Mouse (Mus musculus): ENCODE data around the gene Enah.

The Enah gene

GRCm38 (mm10) chr1:182027426-182027979 lies 7.7 kb upstream of the Enah start:
- DNase-seq = no peak

- DNase-seq = no peak
These were observed 7.0 kb upstream of the Enah start for GRCm38 (mm10) chr1:182026821-182027220.

GRCm38 (mm10) chr1:182026120-182026519 lies 6.3 kb upstream of the Enah start:
- no peak for DNase-seq

- DNase-seq = no peak
These were observed 2.0 kb upstream of the Enah start for GRCm38 (mm10) chr1:182021691-182022299.

- peak; percentile 16 to 23 for DNase-seq
These were observed 1.2 kb upstream of the Enah start for GRCm38 (mm10) chr1:182020831-182021460.

GRCm38 (mm10) chr1:182019266-182019925 lies 394 bp downstream of the Enah start:
- DNase-seq = no peak

GRCm38 (mm10) chr1:182018397-182019265 lies 1.2 kb downstream of the Enah start:
- peak; percentile 57 to 64 for DNase-seq

GRCm38 (mm10) chr1:182005831-182006230 lies 14.0 kb downstream of the Enah start:
- no peak for DNase-seq

- DNase-seq = no peak
These were observed 21.1 kb downstream of the Enah start for GRCm38 (mm10) chr1:181998673-181999072.

GRCm38 (mm10) chr1:181997791-181998190 lies 22.0 kb downstream of the Enah start:
- DNase-seq = no peak

GRCm38 (mm10) chr1:181993597-181993996 lies 26.2 kb downstream of the Enah start:
- no peak for DNase-seq

- DNase-seq = no peak
These were observed 31.4 kb downstream of the Enah start for GRCm38 (mm10) chr1:181988367-181988766.

GRCm38 (mm10) chr1:181987226-181987625 lies 32.6 kb downstream of the Enah start:
- no peak for DNase-seq

GRCm38 (mm10) chr1:181985880-181986279 lies 33.9 kb downstream of the Enah start:
- no peak for DNase-seq

- DNase-seq = no peak
These were observed 35.0 kb downstream of the Enah start for GRCm38 (mm10) chr1:181984811-181985210.

- DNase-seq = peak in 1 of 2 experiments; percentile 9
These were observed 39.6 kb downstream of the Enah start for GRCm38 (mm10) chr1:181980017-181980719.

- no peak for DNase-seq
These were observed 44.3 kb downstream of the Enah start for GRCm38 (mm10) chr1:181975510-181975909.

- DNase-seq = no peak
These were observed 44.9 kb downstream of the Enah start for GRCm38 (mm10) chr1:181974897-181975296.

GRCm38 (mm10) chr1:181965277-181965676 lies 54.5 kb downstream of the Enah start:
- DNase-seq = no peak

- DNase-seq = no peak
These were observed 56.0 kb downstream of the Enah start for GRCm38 (mm10) chr1:181963827-181964226.

- no peak for DNase-seq
These were observed 56.4 kb downstream of the Enah start for GRCm38 (mm10) chr1:181963351-181963750.

- DNase-seq = no peak
These were observed 59.4 kb downstream of the Enah start for GRCm38 (mm10) chr1:181960383-181960782.
